Mouse (Mus musculus) liver, embryonic 15.5 days (tissue): ENCODE results near the gene Zfp512. TPM values are rescaled to one million over a fixed set of nuclear protein-coding genes. Genes with fewer than 3 reads are reported as not detected.
A peak's percentile ranks its signal among the peaks of the same experiment; 100 is the strongest.
"Not testable (repeated sequence)": the region's sequence is repeated elsewhere in the genome, so short reads cannot be mapped to it uniquely, and the experiment has no call there.

Source experiments
- ATAC-seq: fragments of 200-750 bp; cut with Nextera tagmentation; 2 replicates; pipeline ENCODE4 v1.8.0; 2017; ENCODE audit warnings: moderate number of reproducible peaks, mild to moderate bottlenecking, moderate library complexity; ENCODE audit not compliant: insufficient read depth
- H3K27ac ChIP-seq: fragments of 300-500 bp; sonication (generic); replicated peaks from 2 replicates; pipeline ENCODE4 v1.5.1; 2015; ENCODE audit warnings: mild to moderate bottlenecking, inconsistent platforms
- H3K27me3 ChIP-seq: fragments of 300-500 bp; sonication (generic); 2 replicates; pipeline ENCODE4 v1.6.1; 2015; ENCODE audit warnings: mild to moderate bottlenecking, inconsistent platforms
- H3K36me3 ChIP-seq: fragments of 300-500 bp; sonication (generic); replicated peaks from 2 replicates; pipeline ENCODE4 v1.6.1; 2015; ENCODE audit warnings: moderate library complexity, mild to moderate bottlenecking, inconsistent platforms
- H3K4me1 ChIP-seq: fragments of 300-500 bp; sonication (generic); replicated peaks from 2 replicates; pipeline ENCODE4 v1.6.1; 2015; ENCODE audit warnings: inconsistent platforms
- H3K4me2 ChIP-seq: fragments of 300-500 bp; sonication (generic); 2 replicates; pipeline ENCODE4 v1.6.1; 2015; ENCODE audit warnings: moderate library complexity, mild to moderate bottlenecking, inconsistent platforms
- H3K4me3 ChIP-seq: fragments of 300-500 bp; sonication (generic); replicated peaks from 2 replicates; pipeline ENCODE4 v1.5.1; 2015; ENCODE audit warnings: mild to moderate bottlenecking, inconsistent platforms
- H3K9ac ChIP-seq: fragments of 300-500 bp; sonication (generic); 2 replicates; pipeline ENCODE4 v1.6.1; 2015; ENCODE audit warnings: moderate library complexity, mild to moderate bottlenecking, inconsistent platforms
- H3K9me3 ChIP-seq: fragments of 300-500 bp; sonication (generic); replicated peaks from 2 replicates; pipeline ENCODE4 v1.6.1; 2016; ENCODE audit warnings: inconsistent platforms
- WGBS: fragments of 180-500 bp; shearing (Covaris S2); methylation state at CpG from one replicate; pipeline ENCODE4 v1.1.7; 2015; ENCODE audit warnings: mixed read lengths; ENCODE audit not compliant: insufficient replicate concordance; 5-methylcytosine and 5-hydroxymethylcytosine counted together
- polyA plus RNA-seq: library from polyadenylated mRNA; unstranded; fragments of >200 nt; fragmentation: Nextera tagmentation; extraction: Ambion mirVana; gene quantifications from 2 replicates; pipeline ENCODE4 v1.2.1, GENCODE M21; 2015

Gene Zfp512
- polyA plus RNA-seq, result 12.4 and 12.9 TPM in 2 replicates

DNA sequence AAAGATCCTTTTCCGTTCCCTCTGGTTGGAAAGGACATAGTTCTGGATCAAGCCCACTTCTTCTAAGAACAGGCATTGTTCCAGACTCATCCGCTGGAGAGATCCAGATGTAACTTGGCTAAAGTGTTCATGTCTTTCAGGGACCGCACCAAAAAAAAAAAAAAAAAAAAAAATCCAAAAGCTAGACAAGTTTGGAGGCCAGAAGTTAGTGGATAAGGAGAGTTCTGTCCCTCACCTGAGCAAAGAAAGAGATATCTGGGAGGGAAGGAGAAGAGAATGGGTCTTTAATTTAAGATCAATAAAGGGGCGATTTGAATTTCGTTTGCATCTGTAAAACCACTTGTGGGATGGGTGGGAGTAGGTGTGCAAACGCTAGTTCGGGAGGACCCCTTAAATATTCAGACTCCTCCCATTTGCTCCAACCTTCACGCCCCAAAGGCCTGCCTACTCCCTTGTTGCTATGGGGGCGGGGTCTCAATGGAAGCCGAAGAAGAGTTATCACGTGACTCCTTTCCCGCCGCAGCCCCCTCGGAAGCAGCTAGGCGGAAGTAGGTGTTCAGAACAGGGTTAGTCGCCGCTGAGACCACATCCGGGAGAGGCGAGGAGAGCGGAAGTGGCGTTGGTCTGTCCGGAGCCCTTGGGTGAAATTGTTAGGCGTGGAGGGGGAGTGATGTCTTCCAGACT lies at the start of gene Zfp512:
Gene Zfp512, plus strand, starts transcription at position 554 of the 684 bp plus-strand sequence.
- H3K4me2 ChIP-seq, result peak within 1 kb of the TSS; percentile 84
- no peaks in the 10 kb centered on the region for H3K36me3 ChIP-seq
- H3K9me3 ChIP-seq, result no peaks in the 10 kb centered on the region
- no peaks in the 10 kb centered on the region for H3K27me3 ChIP-seq
- WGBS, result 8% methylated on average over 23 of the region's 23 CpGs
- H3K4me1 ChIP-seq, result peaks cover 24% of the 10 kb centered on the region
- peak; percentile 96 for ATAC-seq
- peak within 1 kb of the TSS; percentile 76 for H3K27ac ChIP-seq
- peak within 1 kb of the TSS; percentile 69 for H3K4me3 ChIP-seq
- H3K9ac ChIP-seq, result peak within 1 kb of the TSS; percentile 70

GRCm38 (mm10) chr5:31434727-31435126 lies 17.5 kb upstream of the Zfp512 start:
- not testable (repeated sequence) for ATAC-seq, H3K9me3 ChIP-seq, H3K27me3 ChIP-seq, H3K36me3 ChIP-seq, H3K4me1 ChIP-seq, H3K27ac ChIP-seq, H3K4me2 ChIP-seq, H3K4me3 ChIP-seq, H3K9ac ChIP-seq
- WGBS, result 83% methylated on average over 9 of the region's 9 CpGs

DNA sequence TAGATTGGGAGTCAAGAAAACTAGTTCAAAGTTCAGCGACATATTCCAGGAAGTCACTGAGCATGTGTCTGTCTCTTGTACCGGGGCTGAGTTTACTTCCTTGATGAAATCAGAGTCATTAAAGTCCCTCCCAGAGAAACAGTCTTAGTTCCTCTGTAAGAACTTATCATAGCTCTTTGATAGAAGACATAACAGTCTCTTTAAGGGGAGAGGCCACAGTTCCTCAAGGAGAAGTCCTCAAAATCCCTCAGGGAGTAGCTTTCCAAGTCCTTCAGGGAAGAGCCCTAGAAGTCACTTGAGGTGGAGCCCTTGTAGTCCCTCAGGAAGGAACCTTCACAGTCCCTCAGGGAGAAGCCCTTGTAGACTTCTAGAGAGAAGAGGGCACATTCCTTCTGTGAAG lies 895 bp upstream of the Zfp512 start:
- no peak overlapping the region; the same call in 1 of the 2 replicates for H3K4me3 ChIP-seq
- peaks cover 24% of the 10 kb centered on the region for H3K4me1 ChIP-seq
- no peak overlapping the region for H3K4me2 ChIP-seq
- no peaks in the 10 kb centered on the region for H3K9me3 ChIP-seq
- 28% methylated on average over 2 of the region's 2 CpGs for WGBS
- H3K9ac ChIP-seq, result no peak overlapping the region
- H3K27me3 ChIP-seq, result no peaks in the 10 kb centered on the region
- ATAC-seq, result no peak
- no peaks in the 10 kb centered on the region for H3K36me3 ChIP-seq
- 0 out of 2 replicates have a peak overlapping the region, but pooled peaks have one; percentile 46 for H3K27ac ChIP-seq

GRCm38 (mm10) chr5:31452562-31452878 lies 289 bp downstream of the Zfp512 start:
- WGBS, result under 1% methylated on average over 11 of the region's 11 CpGs
- Histone ChIP-seq H3K9ac (peak overlapping the region; percentile 70), H3K9me3 (no peaks in the 10 kb centered on the region), H3K36me3 (no peaks in the 10 kb centered on the region), H3K4me2 (peak overlapping the region; percentile 84), H3K4me1 (peaks cover 24% of the 10 kb centered on the region), H3K27ac (peak overlapping the region; percentile 76), H3K4me3 (peak overlapping the region; percentile 69), H3K27me3 (no peaks in the 10 kb centered on the region)
- ATAC-seq, result peak; percentile 55

- 8% methylated on average over 7 of the region's 7 CpGs for WGBS
- peak overlapping the region; percentile 41 for H3K27ac ChIP-seq
Measured at GRCm38 (mm10) chr5:31452886-31453410, 717 bp downstream of the Zfp512 start.

DNA sequence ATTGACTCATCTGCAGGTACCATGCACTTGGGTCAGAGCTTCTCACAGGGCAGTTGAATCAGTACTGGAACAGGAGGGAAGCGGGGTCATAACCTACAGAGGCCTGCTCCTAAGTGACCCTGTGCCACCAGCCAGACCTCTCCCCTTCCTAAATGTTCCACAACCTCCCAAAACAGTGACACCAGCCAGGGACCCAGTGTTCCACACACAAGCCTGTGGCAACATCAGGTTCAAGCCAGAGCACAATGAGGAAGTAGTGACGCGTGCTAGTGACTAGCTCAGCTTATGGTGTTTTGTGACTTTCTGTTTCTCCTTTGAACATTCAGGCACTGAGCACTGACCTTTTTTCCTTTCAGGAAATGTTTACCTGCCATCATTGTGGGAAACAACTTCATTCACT lies 15.6 kb downstream of the Zfp512 start:
- H3K27ac ChIP-seq, result no peak overlapping the region
- peaks cover 58% of the 10 kb centered on the region for H3K36me3 ChIP-seq
- no peak overlapping the region for H3K4me2 ChIP-seq
- H3K27me3 ChIP-seq, result no peaks in the 10 kb centered on the region
- no peaks in the 10 kb centered on the region for H3K9me3 ChIP-seq
- no peaks in the 10 kb centered on the region for H3K4me1 ChIP-seq
- 61% methylated on average over 3 of the region's 3 CpGs for WGBS
- H3K9ac ChIP-seq, result no peak overlapping the region
- H3K4me3 ChIP-seq, result no peak overlapping the region
- ATAC-seq, result no peak

More at GRCm38 (mm10) chr5:31452886-31453410, 717 bp downstream of the Zfp512 start:
- Histone ChIP-seq H3K9me3 (no peaks in the 10 kb centered on the region), H3K27me3 (no peaks in the 10 kb centered on the region), H3K4me1 (peaks cover 24% of the 10 kb centered on the region), H3K4me2 (peak overlapping the region; percentile 84), H3K36me3 (no peaks in the 10 kb centered on the region), H3K9ac (peak overlapping the region; percentile 70), H3K4me3 (peak overlapping the region; percentile 69)
- no peak for ATAC-seq

DNA sequence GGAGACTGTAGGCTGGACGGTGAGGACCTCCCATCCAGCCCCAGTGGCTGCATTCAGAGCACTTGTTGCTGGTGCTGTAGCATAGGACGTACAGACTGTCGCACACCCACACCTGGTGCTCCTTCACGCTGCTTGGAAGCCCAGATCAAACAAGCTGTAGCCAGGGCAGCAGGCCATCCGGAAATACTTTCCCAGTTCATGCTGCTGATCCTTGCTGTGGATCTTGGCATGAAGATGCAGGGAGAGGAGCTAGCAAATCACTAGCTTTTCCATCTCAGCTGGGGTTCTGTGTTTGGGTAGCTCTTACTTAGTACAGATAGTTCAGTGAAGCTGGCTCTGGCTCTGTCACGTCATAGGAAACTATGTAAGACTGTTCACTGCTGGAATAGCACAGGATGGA lies 17.5 kb downstream of the Zfp512 start:
- H3K36me3 ChIP-seq, result peaks cover 77% of the 10 kb centered on the region
- no peaks in the 10 kb centered on the region for H3K27me3 ChIP-seq
- no peak overlapping the region for H3K4me3 ChIP-seq
- H3K9ac ChIP-seq, result no peak overlapping the region
- no peak for ATAC-seq
- no peak overlapping the region for H3K27ac ChIP-seq
- no peaks in the 10 kb centered on the region for H3K4me1 ChIP-seq
- WGBS, result 86% methylated on average over 6 of the region's 6 CpGs
- H3K4me2 ChIP-seq, result no peak overlapping the region
- H3K9me3 ChIP-seq, result no peaks in the 10 kb centered on the region

DNA sequence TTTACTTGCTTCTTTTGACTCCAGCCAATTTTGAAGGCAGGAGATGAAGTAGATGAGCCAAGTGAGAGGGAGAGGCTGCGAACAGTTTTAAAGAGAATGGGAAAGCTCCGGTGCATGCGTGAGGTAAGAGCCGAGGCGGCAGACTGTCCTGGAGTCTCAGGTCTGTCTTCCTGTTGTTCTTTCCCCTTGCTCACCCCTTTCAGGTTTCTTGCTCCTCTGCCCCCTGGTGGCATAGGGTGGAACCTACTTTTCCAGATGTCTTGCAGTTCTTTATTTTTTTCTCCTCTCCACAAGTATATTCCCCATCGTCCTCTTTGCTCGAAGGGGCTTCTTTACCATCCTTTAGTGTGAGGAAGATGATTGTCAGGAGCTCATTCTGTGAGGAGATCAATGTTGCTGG lies 18.1 kb downstream of the Zfp512 start:
- 68% methylated on average over 7 of the region's 7 CpGs for WGBS
- Histone ChIP-seq H3K4me2 (no peak overlapping the region), H3K36me3 (peaks cover 79% of the 10 kb centered on the region), H3K27ac (no peak overlapping the region), H3K9ac (no peak overlapping the region), H3K4me1 (no peaks in the 10 kb centered on the region), H3K9me3 (no peaks in the 10 kb centered on the region), H3K27me3 (no peaks in the 10 kb centered on the region), H3K4me3 (no peak overlapping the region)
- ATAC-seq, result no peak

GRCm38 (mm10) chr5:31480536-31480935 lies 28.3 kb downstream of the Zfp512 start:
- no peak overlapping the region for H3K27ac ChIP-seq
- peaks cover 64% of the 10 kb centered on the region for H3K36me3 ChIP-seq
- 83% methylated on average over 4 of the region's 4 CpGs for WGBS
- no peaks in the 10 kb centered on the region for H3K4me1 ChIP-seq
- no peak overlapping the region for H3K9ac ChIP-seq
- H3K4me2 ChIP-seq, result no peak overlapping the region
- no peaks in the 10 kb centered on the region for H3K9me3 ChIP-seq
- H3K27me3 ChIP-seq, result no peaks in the 10 kb centered on the region
- no peak for ATAC-seq
- H3K4me3 ChIP-seq, result no peak overlapping the region

DNA sequence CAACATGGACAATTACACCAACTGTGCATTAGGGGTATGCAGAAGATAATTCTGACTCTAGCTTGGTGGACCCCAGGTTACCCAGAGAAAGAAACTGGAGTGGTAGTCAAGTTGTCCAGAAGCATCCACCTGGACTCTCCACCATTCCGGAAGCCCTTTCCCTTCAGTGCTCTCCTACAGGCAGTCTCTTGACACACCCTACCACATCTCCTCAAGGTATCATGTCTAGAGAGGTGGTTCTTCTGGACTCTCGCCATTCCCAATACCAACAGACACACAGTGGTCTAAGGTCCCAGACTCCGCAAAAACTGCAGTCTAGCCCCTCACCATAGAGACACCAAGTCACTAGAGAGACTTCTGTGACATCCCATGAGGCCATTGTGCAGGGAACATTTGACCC lies 33.2 kb downstream of the Zfp512 start, which contains the start of gene 4930548H24Rik:
Gene 4930548H24Rik, plus strand, starts transcription at position 301 of the 400 bp plus-strand sequence.
- no peaks in the 10 kb centered on the region for H3K27me3 ChIP-seq
- no peaks in the 10 kb centered on the region for H3K9me3 ChIP-seq
- no peaks in the 10 kb centered on the region for H3K4me1 ChIP-seq
- WGBS, result 84% methylated on average over 3 of the region's 3 CpGs
- peaks cover 16% of the 10 kb centered on the region for H3K36me3 ChIP-seq
- H3K27ac ChIP-seq, result no peak within 1 kb of the TSS
- H3K4me3 ChIP-seq, result no peak within 1 kb of the TSS
- ATAC-seq, result no peak
- H3K4me2 ChIP-seq, result no peak within 1 kb of the TSS
- no peak within 1 kb of the TSS for H3K9ac ChIP-seq

DNA sequence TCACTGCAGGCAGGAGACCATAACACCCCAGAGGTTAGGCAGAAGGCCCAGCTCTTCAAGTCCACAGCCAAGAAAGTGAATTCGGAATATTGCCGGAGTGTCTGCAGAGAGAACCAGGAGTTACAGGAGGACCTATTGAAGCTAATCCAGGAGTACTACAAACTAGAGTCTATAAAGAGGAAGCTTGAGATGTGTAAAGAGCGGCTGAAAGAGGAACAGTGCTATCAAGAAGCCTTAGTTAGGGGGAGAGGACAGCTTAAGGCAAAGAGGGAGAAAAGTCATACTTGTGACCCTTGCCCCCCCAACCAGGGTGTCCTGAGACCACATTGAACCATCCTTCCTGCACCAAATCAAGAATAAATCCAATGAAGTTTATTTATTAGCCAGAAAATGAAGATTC lies 35.7 kb downstream of the Zfp512 start:
- H3K27ac ChIP-seq, result no peak overlapping the region
- H3K27me3 ChIP-seq, result peaks cover 4% of the 10 kb centered on the region
- H3K4me1 ChIP-seq, result no peaks in the 10 kb centered on the region
- no peaks in the 10 kb centered on the region for H3K9me3 ChIP-seq
- 56% methylated on average over 3 of the region's 3 CpGs for WGBS
- ATAC-seq, result no peak
- H3K9ac ChIP-seq, result no peak overlapping the region
- no peak overlapping the region for H3K4me2 ChIP-seq
- no peak overlapping the region for H3K4me3 ChIP-seq
- no peaks in the 10 kb centered on the region for H3K36me3 ChIP-seq
